Mouse (Mus musculus) cerebellum, adult (tissue): Measurements from ENCODE around the gene Gm4450.
"Not testable (repeated sequence)": the region's sequence is repeated elsewhere in the genome, so short reads cannot be mapped to it uniquely, and the experiment has no call there.

Source experiments
- ATAC-seq: cut with Nextera tagmentation; 2 replicates; pipeline ENCODE4 v1.9.2; 2017; ENCODE audit warnings: mild to moderate bottlenecking, moderate library complexity, mixed read lengths; ENCODE audit not compliant: insufficient number of reproducible peaks, low FRiP score, low TSS enrichment

The Gm4450 gene

GRCm38 (mm10) chr3:98418991-98419785, 37.7 kb downstream of the Gm4450 start:
- ATAC-seq = no peak

GRCm38 (mm10) chr3:98417328-98417727, 39.6 kb downstream of the Gm4450 start:
- ATAC-seq = peak; percentile 88

GRCm38 (mm10) chr3:98416426-98417250, 40.3 kb downstream of the Gm4450 start:
- ATAC-seq = no peak

GRCm38 (mm10) chr3:98414296-98414695, 42.6 kb downstream of the Gm4450 start:
- ATAC-seq = no peak

- ATAC-seq = no peak
These were observed 43.2 kb downstream of the Gm4450 start for GRCm38 (mm10) chr3:98413733-98414132.

- ATAC-seq = not testable (repeated sequence)
These were observed 46.0 kb downstream of the Gm4450 start for GRCm38 (mm10) chr3:98410619-98411580.

GRCm38 (mm10) chr3:98407261-98407780, 49.6 kb downstream of the Gm4450 start:
- not testable (repeated sequence) for ATAC-seq

GRCm38 (mm10) chr3:98406569-98407144, 50.3 kb downstream of the Gm4450 start:
- ATAC-seq = not testable (repeated sequence)

GRCm38 (mm10) chr3:98405877-98406276, 51.0 kb downstream of the Gm4450 start:
- ATAC-seq = not testable (repeated sequence)

GRCm38 (mm10) chr3:98404268-98404895, 52.5 kb downstream of the Gm4450 start:
- ATAC-seq = peak; percentile 75
